18 mouse cellular contexts compared by ENCODE assay signal in the genomic region with DNA sequence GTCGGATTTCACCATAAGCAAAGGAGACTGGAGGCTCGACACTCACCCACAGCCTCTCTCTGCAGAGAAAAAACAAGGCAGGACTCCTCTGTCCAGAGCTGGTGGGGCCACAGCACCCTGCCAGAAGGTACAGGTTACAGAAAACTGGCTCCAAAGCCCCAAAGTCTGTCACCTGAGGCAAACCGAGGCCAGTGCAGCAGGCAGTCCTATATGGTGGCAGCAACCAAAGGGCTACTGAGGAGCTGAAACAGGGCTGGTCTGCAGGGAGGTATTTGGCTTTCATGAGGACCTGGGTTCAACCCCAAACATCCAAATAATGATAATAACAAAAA. TPM values are rescaled to one million over a fixed set of nuclear protein-coding genes. Genes with fewer than 3 reads are reported as not detected.
DNase-seq lines count a peak whose midpoint lies in the region; ATAC-seq lines count a peak whose summit lies in the region.
"Had no signal": no experiment of that assay in that cellular context is flagged by ENCODE, and none has a peak within 500 bp of the region (broad histone marks: within the 10 kb centered on the region; RNA-seq: fewer than 3 reads in every experiment).

No protein-coding gene starts in this region.

- H3K9me3 ChIP-seq in hindbrain, embryonic 12.5 days (replicated peaks), result no peaks in the 10 kb centered on the region
- no peaks in the 10 kb centered on the region for H3K9me3 ChIP-seq in hindbrain, embryonic 13.5 days
- H3K9me3 ChIP-seq in lung, embryonic 16.5 days (ENCODE audit: control insufficient read depth, low read length), result no peaks in the 10 kb centered on the region
- no peaks in the 10 kb centered on the region for H3K9me3 ChIP-seq in embryonic facial prominence, embryonic 11.5 days (replicated peaks; ENCODE audit: control insufficient read depth, low read length)
- H3K9me3 ChIP-seq in midbrain, embryonic 13.5 days, result no peaks in the 10 kb centered on the region
- no peaks in the 10 kb centered on the region for H3K9me3 ChIP-seq in heart, embryonic 12.5 days (replicated peaks)
- H3K9me3 ChIP-seq: heart, embryonic 10.5 days; neural tube, embryonic 13.5 days had no signal

- no peak for DNase-seq in lung, postnatal 4 days
- no peak for DNase-seq in embryonic facial prominence, embryonic 11.5 days (ENCODE audit: low spot score)
- DNase-seq in spleen, postnatal 14 days (ENCODE audit: low spot score in 2 of 2), result no peak
- DNase-seq: B cell, adult 2 months; cerebellum, adult 2 months; cerebellum, postnatal 36 days; gastrocnemius, postnatal 36 days; liver, postnatal 0 days; thymus, adult 18-20 months; thymus, postnatal 4 days had no signal

- H3K27ac ChIP-seq in hindbrain, embryonic 12.5 days, result peak overlapping the region; percentile 67
- no peak overlapping the region for H3K27ac ChIP-seq in hindbrain, embryonic 13.5 days
- no peak overlapping the region for H3K27ac ChIP-seq in lung, embryonic 16.5 days (ENCODE audit: low read length)
- 0 out of 2 replicates have a peak overlapping the region, but pooled peaks have one; percentile 22 for H3K27ac ChIP-seq in embryonic facial prominence, embryonic 11.5 days (replicated peaks; ENCODE audit: low read depth, low read length)
- no peak overlapping the region for H3K27ac ChIP-seq in midbrain, embryonic 13.5 days
- H3K27ac ChIP-seq in heart, embryonic 12.5 days (ENCODE audit: poor library complexity, severe bottlenecking), result no peak overlapping the region
- H3K27ac ChIP-seq: heart, embryonic 10.5 days; neural tube, embryonic 13.5 days had no signal

- H3K4me3 ChIP-seq in hindbrain, embryonic 12.5 days, result no peak overlapping the region
- no peak overlapping the region for H3K4me3 ChIP-seq in hindbrain, embryonic 13.5 days
- no peak overlapping the region for H3K4me3 ChIP-seq in lung, embryonic 16.5 days (ENCODE audit: low read length)
- no peak overlapping the region for H3K4me3 ChIP-seq in embryonic facial prominence, embryonic 11.5 days (ENCODE audit: low read depth, low read length)
- H3K4me3 ChIP-seq in midbrain, embryonic 13.5 days (replicated peaks), result no peak overlapping the region
- no peak overlapping the region for H3K4me3 ChIP-seq in heart, embryonic 12.5 days
- H3K4me3 ChIP-seq: heart, embryonic 10.5 days; neural tube, embryonic 13.5 days had no signal

- no peaks in the 10 kb centered on the region for H3K27me3 ChIP-seq in hindbrain, embryonic 12.5 days
- no peaks in the 10 kb centered on the region; the same call in 1 of the 2 replicates for H3K27me3 ChIP-seq in hindbrain, embryonic 13.5 days
- no peaks in the 10 kb centered on the region for H3K27me3 ChIP-seq in lung, embryonic 16.5 days (ENCODE audit: control insufficient read depth, insufficient read depth, low read depth, low read length)
- no peaks in the 10 kb centered on the region for H3K27me3 ChIP-seq in embryonic facial prominence, embryonic 11.5 days (ENCODE audit: control insufficient read depth, insufficient read depth, low read length)
- no peaks in the 10 kb centered on the region for H3K27me3 ChIP-seq in midbrain, embryonic 13.5 days
- H3K27me3 ChIP-seq in heart, embryonic 12.5 days (replicated peaks), result no peaks in the 10 kb centered on the region
- H3K27me3 ChIP-seq: neural tube, embryonic 13.5 days had no signal

- ATAC-seq in hindbrain, embryonic 12.5 days (ENCODE audit: low FRiP score), result no peak
- no peak for ATAC-seq in hindbrain, embryonic 13.5 days (ENCODE audit: low FRiP score)
- ATAC-seq in lung, embryonic 16.5 days (ENCODE audit: low read depth), result no peak
- ATAC-seq in embryonic facial prominence, embryonic 11.5 days (replicated peaks; ENCODE audit: insufficient number of reproducible peaks, low FRiP score, low TSS enrichment, low read depth), result no peak
- 0 out of 2 replicates have a peak, but pooled peaks have one; percentile 9 for ATAC-seq in midbrain, embryonic 13.5 days
- ATAC-seq in heart, embryonic 12.5 days (ENCODE audit: insufficient number of reproducible peaks, low FRiP score), result no peak
- ATAC-seq: forebrain, embryonic 16.5 days; liver, postnatal 0 days had no signal

- H3K4me1 ChIP-seq in hindbrain, embryonic 12.5 days, result peaks cover 16% of the 10 kb centered on the region
- H3K4me1 ChIP-seq in hindbrain, embryonic 13.5 days (replicated peaks), result peaks cover 5% of the 10 kb centered on the region
- H3K4me1 ChIP-seq in lung, embryonic 16.5 days (replicated peaks; ENCODE audit: control insufficient read depth, insufficient read depth, low read length), result 0 out of 2 replicates have a peak, but pooled peaks cover 3% of the 10 kb centered on the region
- no peaks in the 10 kb centered on the region; the same call in 1 of the 2 replicates for H3K4me1 ChIP-seq in embryonic facial prominence, embryonic 11.5 days (ENCODE audit: control insufficient read depth, insufficient read depth, low read length)
- peaks cover 9% of the 10 kb centered on the region for H3K4me1 ChIP-seq in midbrain, embryonic 13.5 days (replicated peaks)
- H3K4me1 ChIP-seq in heart, embryonic 12.5 days (replicated peaks), result 0 out of 2 replicates have a peak, but pooled peaks cover 3% of the 10 kb centered on the region

- H3K36me3 ChIP-seq in hindbrain, embryonic 12.5 days, result no peaks in the 10 kb centered on the region
- no peaks in the 10 kb centered on the region for H3K36me3 ChIP-seq in hindbrain, embryonic 13.5 days
- H3K36me3 ChIP-seq in lung, embryonic 16.5 days (ENCODE audit: control insufficient read depth, insufficient read depth, low read length), result no peaks in the 10 kb centered on the region
- no peaks in the 10 kb centered on the region for H3K36me3 ChIP-seq in embryonic facial prominence, embryonic 11.5 days (replicated peaks; ENCODE audit: control insufficient read depth, insufficient read depth, low read depth, low read length)
- no peaks in the 10 kb centered on the region for H3K36me3 ChIP-seq in midbrain, embryonic 13.5 days
- H3K36me3 ChIP-seq in heart, embryonic 12.5 days, result no peaks in the 10 kb centered on the region
- H3K36me3 ChIP-seq: heart, embryonic 10.5 days; neural tube, embryonic 13.5 days had no signal

- no peak overlapping the region for H3K4me2 ChIP-seq in hindbrain, embryonic 12.5 days (replicated peaks)
- H3K4me2 ChIP-seq in hindbrain, embryonic 13.5 days, result no peak overlapping the region
- H3K4me2 ChIP-seq in lung, embryonic 16.5 days (ENCODE audit: low read depth, low read length), result no peak overlapping the region
- no peak overlapping the region for H3K4me2 ChIP-seq in embryonic facial prominence, embryonic 11.5 days (ENCODE audit: low read depth, low read length)
- no peak overlapping the region for H3K4me2 ChIP-seq in midbrain, embryonic 13.5 days (replicated peaks)
- H3K4me2 ChIP-seq in heart, embryonic 12.5 days, result no peak overlapping the region
- H3K4me2 ChIP-seq: neural tube, embryonic 13.5 days had no signal

- WGBS in hindbrain, embryonic 12.5 days, result 2% methylated on average over 3 of the region's 3 CpGs
- 7% methylated on average over 3 of the region's 3 CpGs for WGBS in hindbrain, embryonic 13.5 days
- 37% methylated on average over 3 of the region's 3 CpGs for WGBS in lung, embryonic 16.5 days
- 7% methylated on average over 3 of the region's 3 CpGs for WGBS in embryonic facial prominence, embryonic 11.5 days
- 8% methylated on average over 3 of the region's 3 CpGs for WGBS in midbrain, embryonic 13.5 days
- 23% methylated on average over 3 of the region's 3 CpGs for WGBS in heart, embryonic 12.5 days

- H3K9ac ChIP-seq in hindbrain, embryonic 12.5 days, result no peak overlapping the region
- no peak overlapping the region for H3K9ac ChIP-seq in hindbrain, embryonic 13.5 days
- H3K9ac ChIP-seq in lung, embryonic 16.5 days (ENCODE audit: low read length), result 0 out of 2 replicates have a peak overlapping the region, but pooled peaks have one; percentile 22
- H3K9ac ChIP-seq in embryonic facial prominence, embryonic 11.5 days (replicated peaks; ENCODE audit: low read length), result no peak overlapping the region
- no peak overlapping the region for H3K9ac ChIP-seq in midbrain, embryonic 13.5 days (replicated peaks)
- no peak overlapping the region for H3K9ac ChIP-seq in heart, embryonic 12.5 days
- H3K9ac ChIP-seq: liver, postnatal 0 days; neural tube, embryonic 13.5 days had no signal

RNA-seq across cellular contexts. Expression of a gene that starts 50.7 kb away (rescaled TPM):
- polyA plus RNA-seq in hindbrain, embryonic 12.5 days (2016; fragmentation: Nextera tagmentation; extraction: Ambion mirVana), result 58.4 and 63.1 TPM in 2 replicates
- polyA plus RNA-seq in hindbrain, embryonic 13.5 days (2015; fragmentation: Nextera tagmentation; extraction: Ambion mirVana), result 80.1 and 107 TPM in 2 replicates
- polyA plus RNA-seq in lung, embryonic 16.5 days (2015; fragmentation: Nextera tagmentation; extraction: Ambion mirVana), result 104 and 107 TPM in 2 replicates
- polyA plus RNA-seq in embryonic facial prominence, embryonic 11.5 days (2014; fragmentation: Nextera tagmentation; extraction: Ambion mirVana), result 30.9 and 33.3 TPM in 2 replicates
- polyA plus RNA-seq in midbrain, embryonic 13.5 days (2015; fragmentation: Nextera tagmentation; extraction: Ambion mirVana), result 56.1 and 58.4 TPM in 2 replicates
- polyA plus RNA-seq in heart, embryonic 12.5 days (2016; fragmentation: Nextera tagmentation; extraction: Ambion mirVana), result 57.5 and 69.2 TPM in 2 replicates

Comparison
In these comparisons a context has a peak if more than half of its experiments do, and no peak if none do; other contexts are left out.
1. H3K27ac ChIP-seq: peak in hindbrain, embryonic 12.5 days (single experiment) and embryonic facial prominence, embryonic 11.5 days (single experiment); none in hindbrain, embryonic 13.5 days (single experiment), lung, embryonic 16.5 days (single experiment), midbrain, embryonic 13.5 days (single experiment) and heart, embryonic 12.5 days (single experiment).